Mouse (Mus musculus) adrenal gland, postnatal 14 days (tissue): ENCODE results near the gene Hist1h2ad. TPM values are rescaled to one million over a fixed set of nuclear protein-coding genes. Genes with fewer than 3 reads are reported as not detected.
"Not testable (repeated sequence)": the region's sequence is repeated elsewhere in the genome, so short reads cannot be mapped to it uniquely, and the experiment has no call there.

Experiments
- DNase-seq: peaks from one replicate; pipeline ENCODE4 v3.0.0; 2021; ENCODE audit warnings: mixed read lengths
- long read RNA-seq, 2 experiments: library from polyadenylated mRNA; stranded (forward); transcript quantifications; one replicate each; pipeline ENCODE4 v2.0.0; 2021
- total RNA-seq: library from RNA; stranded (reverse); gene quantifications from 2 replicates; pipeline ENCODE4 v1.2.3, GENCODE M21; 2021

Gene Hist1h2ad
- total RNA-seq = 12.6 and 14.1 TPM in 2 replicates
- long read RNA-seq, experiment 1 = 0 reads
- long read RNA-seq, experiment 2 = 0 reads

DNA sequence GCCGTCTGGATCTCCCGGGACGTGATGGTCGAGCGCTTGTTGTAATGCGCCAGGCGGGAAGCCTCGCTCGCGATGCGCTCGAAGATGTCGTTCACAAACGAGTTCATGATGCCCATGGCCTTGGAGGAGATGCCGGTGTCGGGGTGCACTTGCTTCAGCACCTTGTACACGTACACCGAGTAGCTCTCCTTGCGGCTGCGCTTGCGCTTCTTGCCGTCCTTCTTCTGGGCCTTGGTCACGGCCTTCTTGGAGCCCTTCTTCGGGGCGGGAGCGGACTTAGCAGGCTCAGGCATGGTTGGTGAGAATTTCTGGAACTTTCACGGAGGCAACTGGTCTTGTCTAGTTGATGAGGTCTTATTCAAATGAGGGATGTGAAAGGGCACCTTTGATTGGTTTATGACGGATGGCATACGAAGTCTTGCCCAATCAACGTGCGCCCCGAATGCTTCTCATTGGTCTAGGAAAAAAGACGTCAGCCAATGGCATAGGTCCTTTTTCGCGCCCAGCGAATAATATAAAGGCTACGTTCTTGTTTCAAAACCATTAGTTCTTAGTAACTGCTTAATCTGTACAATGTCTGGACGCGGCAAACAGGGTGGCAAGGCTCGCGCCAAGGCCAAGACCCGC, at the start of gene Hist1h2ad, which contains the start of gene Hist1h2bf:
Gene Hist1h2ad (plus strand): TSS at position 484 of the 627 bp plus-strand sequence.
Gene Hist1h2bf (minus strand): TSS at position 299 of the 627 bp plus-strand sequence.
- peak; percentile 92 for DNase-seq

DNA sequence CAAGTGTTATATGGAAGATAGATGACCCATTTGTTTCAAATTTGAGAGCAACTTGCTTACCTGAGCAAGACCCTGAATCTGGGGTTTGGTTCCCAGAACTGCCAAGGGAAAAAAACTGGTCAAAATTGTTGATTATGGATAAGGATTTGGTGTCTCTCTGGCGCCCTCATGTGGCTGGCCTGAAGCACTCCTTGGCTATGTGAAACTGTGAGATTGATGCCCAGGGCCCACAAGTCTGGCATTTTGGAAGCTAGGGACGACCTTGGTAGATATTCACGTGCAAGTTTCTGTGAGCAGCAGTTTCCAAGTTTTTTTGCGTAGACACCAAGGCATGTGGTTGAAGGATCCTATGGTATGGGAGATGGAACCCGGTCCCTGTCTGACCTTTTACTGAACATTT, 49.5 kb upstream of the Hist1h2ad start:
- DNase-seq = peak; percentile 87

DNA sequence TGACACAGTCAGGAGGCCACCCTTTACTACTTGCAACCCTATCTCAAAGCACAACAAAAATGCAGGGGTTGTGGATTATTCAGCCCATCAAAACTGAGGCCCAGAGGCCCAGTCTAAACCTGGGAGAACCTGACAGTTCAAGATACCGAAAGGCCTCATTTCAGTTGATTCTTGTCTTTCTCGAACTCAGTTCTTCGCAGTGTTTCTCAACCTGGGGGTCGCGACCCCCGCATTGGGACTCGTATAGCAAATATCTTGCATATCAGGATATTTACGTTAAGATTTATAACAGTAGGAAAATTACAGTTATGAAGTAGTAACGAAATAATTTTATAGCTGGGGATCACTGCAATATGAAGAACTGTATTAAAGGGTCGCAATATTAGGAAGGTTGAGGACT, 48.3 kb upstream of the Hist1h2ad start:
- no peak for DNase-seq

DNA sequence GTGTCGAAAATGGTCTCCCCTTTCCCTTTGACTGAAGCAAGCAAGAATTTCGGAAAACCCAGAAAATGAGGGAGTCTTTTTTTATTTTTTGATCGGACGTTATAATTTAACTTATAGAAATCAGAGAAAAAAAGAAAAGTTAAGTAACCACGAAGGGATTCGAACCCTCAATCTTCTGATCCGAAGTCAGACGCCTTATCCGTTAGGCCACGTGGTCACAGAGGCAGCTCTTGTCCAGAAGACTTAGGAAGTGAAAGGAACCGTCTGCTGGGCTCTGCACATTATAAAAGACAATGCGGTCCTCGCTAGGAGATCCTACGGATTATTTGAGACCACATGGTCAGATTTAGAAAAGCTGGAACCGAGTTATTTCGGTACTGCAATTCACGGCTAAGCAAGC, 47.9 kb upstream of the Hist1h2ad start:
- DNase-seq = peak; percentile 93

DNA sequence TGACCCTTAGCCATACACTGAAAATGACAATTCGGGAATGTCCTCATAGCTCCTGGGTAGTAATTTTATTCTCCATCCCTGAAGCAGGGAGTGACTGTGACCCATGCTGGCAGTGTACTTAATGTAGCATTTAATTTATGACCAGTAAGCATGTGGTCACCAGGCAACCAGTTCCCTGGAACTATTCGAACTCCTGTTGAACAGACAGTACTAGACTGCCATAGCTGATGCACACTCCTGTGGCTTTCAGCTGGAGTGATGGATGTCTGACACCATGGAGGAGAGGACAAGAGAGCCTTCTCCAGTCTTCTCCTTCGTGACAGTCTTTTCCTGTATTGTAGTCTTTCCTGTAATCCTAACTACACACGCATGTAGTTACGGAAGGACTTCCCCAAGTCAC, 45.2 kb upstream of the Hist1h2ad start:
- no peak for DNase-seq

DNA sequence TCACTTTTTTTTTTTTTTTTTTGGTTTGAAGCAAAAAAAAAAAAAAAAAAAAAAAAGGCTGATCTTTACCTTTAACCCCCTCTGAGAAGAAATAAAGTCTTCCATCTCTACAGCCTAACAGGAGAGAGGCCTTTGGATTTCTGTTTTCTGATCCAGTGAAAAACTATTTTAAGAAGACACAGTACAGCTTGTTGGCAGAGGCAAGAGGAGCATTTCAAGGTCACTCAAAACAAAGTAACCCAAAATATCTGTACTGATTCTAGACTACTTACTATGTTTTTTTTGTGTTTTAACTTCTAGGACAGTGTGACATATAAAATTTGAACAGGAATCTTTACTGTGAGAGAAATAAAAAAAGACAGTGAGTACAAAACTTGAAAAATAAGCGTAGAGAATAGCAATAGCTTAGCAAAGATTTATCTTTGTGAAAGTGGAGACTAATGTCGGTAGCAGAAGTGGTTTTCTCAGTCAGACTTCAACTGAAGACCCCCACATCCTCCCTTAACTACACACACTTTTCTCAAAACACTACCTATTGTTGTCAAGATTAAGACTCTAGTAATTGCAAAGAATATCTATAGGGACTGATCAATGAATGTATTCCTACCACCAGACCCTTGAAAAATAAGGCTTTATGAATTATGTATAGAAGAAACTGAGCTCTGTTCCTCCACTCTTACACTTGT, 44.6 kb upstream of the Hist1h2ad start:
- DNase-seq = no peak

DNA sequence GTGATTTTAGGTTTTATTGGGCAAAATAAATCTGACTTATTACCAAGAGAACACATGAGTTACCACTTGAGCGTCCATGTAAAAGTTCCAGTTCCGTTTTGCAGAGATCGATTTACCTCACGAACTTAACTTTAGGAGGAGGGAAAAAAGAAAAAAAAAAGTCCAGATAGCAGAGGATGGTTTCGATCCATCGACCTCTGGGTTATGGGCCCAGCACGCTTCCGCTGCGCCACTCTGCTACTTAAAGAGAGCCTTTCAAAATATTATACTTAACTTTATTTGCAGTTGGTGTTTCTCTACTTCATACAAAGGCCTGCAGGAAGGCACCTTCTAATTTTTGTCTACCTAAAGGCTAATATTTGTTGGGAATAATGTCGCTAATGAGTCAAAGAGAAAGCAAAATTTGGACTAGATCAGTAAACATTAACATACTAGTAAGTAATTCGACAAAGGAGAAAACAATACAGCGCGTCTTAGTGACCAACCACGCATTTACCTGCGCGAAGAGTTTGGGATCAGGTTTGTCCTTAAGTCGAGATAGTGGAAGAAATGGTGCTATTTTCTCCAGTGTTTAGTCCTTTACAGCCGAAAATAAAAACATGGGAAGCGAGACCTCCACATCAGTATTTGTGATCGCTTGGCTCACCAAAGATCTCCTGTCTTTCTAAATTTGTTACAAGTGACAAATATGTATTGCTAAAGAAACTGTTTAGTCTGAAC, 43.8 kb upstream of the Hist1h2ad start:
- DNase-seq = peak; percentile 68

DNA sequence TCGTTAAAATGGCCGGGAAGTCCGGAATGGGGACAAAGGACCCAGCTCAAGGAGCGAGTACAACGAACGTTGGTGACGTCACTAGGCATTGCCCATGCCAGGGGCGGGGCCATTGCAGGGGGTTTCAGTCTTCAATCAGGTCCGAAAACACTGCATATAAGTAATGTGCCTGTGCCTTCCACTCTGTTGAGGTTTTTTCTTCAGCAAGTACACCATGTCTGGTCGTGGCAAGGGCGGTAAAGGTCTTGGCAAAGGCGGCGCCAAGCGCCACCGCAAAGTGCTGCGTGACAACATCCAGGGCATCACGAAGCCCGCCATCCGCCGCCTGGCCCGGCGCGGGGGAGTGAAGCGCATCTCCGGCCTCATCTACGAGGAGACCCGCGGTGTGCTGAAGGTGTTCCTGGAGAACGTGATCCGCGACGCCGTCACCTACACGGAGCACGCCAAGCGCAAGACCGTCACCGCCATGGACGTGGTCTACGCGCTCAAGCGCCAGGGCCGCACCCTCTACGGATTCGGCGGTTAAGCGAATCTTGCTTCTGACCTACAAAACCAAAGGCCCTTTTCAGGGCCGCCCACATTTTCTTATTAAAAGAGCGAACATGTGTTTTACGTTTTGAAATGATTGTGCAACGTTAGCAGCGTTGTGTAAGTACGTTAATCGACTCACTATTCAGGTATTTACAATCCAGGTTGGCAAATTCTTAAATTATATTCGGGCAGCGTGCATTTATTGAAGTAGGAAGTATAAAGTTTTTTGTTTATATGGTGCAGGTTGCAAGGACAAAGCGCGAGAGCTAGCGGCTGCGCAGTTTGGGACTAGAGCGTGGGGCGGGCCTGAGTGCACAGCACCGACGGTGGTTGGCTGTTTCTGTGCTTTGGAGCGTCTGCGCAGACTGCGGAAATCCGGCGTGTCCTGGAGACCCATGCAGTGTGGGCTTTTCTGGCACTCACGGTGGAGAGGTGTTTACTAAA, 43.0 kb upstream of the Hist1h2ad start, which contains the start of gene Hist1h4h:
Gene Hist1h4h (plus strand): TSS at position 150 of the 975 bp plus-strand sequence.
- peak; percentile 98 for DNase-seq

DNA sequence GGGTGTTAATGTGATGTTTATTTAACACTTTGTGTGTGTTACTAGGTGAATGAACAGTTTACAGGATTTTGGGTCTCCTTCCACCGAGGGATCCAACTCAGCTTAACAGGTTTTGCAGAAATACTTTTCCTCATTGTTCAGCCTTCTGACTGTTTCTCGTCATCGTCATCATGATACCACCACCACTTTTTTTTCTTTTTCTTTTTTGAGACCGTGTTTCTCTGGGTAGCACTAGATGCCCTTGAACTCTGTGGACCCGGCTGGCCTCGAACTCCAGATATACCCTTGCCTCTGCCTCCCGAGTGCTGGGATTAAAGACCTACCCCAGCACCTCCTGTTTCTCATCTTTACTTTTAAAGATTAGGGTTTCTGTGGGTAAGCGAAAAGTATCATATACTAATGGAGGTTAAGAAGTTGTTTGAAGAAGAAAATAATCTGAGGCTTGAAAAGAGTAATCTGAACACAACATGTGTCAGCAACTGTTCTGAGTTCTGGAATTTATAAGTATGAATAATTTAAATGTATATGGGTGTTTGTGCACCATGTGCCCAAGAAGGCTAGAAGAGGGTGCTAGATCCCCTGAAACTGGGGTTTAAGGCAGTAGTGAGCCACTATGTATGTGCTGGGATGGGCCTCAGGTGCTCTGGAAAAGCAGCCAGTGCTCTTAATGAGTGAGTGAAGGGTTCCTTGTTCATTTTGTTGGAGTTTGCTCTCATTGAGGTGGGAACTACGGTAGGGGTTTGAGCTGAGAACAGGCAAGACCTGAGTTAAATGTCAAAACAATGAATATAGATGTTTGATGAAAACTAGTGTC, 41.7 kb upstream of the Hist1h2ad start:
- no peak for DNase-seq

DNA sequence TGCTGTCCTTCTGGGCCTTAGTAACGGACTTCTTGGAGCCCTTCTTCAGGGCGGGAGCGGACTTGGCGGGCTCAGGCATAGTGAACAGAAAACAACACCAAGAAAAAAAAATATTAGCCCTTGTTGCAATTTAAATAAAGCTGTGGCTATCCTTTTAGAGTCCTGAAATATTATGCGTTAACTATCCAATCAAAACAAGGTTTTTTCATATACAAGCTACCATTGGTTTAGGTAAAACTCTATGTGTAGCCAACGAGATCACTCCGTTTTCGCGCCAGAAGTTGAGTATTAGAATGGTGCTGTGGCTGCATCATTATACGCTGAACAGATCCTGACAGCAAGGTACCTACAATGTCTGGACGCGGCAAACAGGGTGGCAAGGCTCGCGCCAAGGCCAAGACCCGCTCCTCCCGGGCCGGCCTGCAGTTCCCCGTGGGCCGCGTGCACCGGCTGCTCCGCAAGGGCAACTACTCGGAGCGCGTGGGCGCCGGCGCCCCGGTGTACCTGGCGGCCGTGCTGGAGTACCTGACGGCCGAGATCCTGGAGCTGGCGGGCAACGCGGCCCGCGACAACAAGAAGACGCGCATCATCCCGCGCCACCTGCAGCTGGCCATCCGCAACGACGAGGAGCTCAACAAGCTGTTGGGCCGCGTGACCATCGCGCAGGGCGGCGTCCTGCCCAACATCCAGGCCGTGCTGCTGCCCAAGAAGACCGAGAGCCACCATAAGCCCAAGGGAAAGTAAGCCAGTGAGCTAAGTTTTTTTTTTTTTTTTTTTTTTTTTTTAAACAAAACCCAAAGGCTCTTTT, 40.4 kb upstream of the Hist1h2ad start, which contains the start of gene Hist1h2af:
Gene Hist1h2af (plus strand): TSS at position 347 of the 808 bp plus-strand sequence.
- DNase-seq = peak; percentile 76

DNA sequence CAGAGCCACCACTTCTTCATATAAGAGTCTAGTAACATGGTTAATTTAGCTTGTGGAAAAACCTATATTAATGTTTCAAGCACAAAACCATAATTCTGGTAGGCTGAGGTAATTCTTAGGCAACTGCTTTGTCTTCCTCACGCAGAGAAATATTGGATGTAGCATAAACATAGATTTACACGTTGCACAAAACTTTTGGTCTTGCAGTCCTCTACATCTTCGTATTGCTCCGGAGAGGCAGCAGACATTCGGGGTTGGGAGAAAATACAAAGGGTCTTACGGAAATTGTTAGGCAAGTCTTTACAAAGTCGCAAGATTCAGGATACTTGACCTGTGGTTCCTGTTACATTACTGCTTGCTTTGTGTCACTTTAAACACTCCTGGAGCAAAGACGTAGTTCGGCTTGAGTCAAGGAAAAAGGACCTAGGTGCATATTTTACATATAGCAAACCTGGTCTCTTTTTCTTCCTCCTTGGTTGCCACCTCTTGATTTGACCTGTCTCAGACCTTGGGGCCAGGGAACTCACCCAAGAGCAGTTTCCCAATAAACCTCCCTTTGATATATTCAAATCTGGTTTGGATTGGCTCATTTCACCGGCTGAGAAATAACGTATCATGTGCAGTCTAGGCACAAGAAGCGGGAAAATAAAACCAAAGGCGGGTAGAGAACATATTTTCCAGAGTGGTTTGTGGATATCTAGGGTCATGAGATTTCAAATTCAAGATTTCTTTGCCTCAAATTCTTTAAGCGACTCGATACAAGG, 39.6 kb upstream of the Hist1h2ad start:
- peak; percentile 59 for DNase-seq

DNA sequence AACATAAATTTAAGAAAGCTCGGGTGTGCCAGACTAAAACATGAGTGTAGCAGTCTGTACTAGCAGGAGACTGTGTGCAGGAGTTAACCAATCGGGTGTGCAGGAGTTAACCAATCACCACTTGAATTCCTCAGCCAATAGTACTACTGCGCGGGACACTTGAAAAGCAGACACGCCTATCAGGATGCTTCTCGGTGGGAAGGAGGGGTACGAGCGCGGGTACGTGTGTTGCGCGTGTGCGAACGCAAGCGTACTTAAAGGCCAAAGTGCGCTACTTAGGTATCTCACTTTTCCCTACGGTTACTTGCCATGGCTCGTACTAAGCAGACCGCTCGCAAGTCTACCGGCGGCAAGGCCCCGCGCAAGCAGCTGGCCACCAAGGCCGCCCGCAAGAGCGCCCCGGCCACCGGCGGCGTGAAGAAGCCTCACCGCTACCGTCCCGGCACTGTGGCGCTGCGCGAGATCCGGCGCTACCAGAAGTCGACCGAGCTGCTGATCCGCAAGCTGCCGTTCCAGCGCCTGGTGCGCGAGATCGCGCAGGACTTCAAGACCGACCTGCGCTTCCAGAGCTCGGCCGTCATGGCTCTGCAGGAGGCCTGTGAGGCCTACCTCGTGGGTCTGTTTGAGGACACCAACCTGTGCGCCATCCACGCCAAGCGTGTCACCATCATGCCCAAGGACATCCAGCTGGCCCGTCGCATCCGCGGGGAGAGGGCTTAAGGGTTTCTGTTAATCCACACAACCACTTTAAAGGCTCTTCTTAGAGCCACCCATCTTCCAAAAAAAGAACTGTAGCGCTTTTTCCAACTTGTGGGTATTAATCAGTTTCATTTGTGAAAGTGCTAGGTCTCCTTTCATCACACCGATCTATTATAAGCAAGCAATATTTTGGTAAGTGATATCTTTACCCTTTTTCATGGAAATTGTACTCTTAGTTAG, 38.8 kb upstream of the Hist1h2ad start, which contains the start of gene Hist1h3g:
Gene Hist1h3g (plus strand): TSS at position 286 of the 939 bp plus-strand sequence.
- DNase-seq = peak; percentile 92

DNA sequence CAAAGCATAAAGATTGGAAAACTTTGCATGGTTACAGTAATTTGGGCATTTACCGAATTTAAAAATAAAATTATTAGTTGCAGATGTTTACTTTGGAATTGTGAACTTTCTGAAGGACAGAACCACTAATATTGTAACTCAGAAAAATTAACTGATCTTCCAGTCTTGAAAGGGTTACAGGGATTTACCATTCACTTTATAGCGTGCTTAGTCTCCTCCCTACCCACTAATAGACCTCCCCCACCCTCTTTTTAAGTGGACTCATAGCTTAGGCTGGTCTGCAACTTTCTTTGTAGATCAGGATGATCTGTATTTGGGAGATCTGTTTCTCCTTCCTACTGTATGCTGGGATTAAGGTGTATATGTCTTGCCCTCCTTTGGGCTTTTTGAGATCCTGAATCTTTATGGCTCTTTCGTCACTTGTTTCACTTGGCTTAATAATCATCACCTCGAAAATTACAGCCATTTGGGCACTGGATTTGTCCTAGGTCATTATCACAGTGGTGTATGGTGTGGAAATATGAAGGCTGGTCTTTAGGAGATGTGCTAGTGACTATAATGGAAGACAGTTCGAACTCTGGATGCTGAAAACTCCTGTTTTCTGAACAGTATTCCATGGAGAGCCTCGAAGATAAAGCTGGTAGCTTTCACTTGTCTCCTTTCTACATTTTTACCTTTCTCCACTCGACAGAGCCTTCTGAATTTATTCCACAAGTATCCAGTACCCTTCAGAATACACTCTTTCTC, 37.9 kb upstream of the Hist1h2ad start:
- no peak for DNase-seq

DNA sequence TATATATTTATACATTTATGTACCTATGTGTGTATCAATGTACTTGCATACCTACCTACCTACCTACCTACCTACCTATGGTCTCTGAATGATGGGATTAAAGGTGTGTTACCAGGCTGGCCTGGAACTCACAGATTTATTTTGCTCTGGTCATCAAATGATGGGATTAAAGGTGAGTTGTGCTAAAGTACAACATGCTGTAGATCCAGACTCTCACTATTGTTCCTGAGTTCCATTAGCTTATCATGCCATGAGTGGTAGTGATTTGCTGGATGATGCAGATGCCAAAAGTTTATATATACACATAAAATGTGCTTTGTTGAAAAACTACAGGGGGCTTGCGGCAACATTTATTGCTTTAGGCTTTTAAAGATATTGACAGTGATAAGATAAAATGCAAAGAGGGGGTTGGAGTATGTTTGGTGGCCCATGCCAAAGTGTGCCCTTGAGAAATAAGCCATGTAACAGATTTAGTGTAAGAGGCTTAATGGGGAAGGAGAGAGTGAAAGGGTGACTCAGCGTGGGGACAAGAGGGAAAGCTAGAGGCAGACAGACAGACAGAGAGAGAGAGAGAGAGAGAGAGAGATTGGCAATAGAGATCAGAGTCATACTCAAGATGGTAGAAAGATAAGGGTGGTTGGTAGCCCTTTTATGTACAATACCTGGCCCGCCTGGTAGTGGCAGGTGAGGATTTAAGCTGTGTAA, 37.0 kb upstream of the Hist1h2ad start:
- no peak for DNase-seq

DNA sequence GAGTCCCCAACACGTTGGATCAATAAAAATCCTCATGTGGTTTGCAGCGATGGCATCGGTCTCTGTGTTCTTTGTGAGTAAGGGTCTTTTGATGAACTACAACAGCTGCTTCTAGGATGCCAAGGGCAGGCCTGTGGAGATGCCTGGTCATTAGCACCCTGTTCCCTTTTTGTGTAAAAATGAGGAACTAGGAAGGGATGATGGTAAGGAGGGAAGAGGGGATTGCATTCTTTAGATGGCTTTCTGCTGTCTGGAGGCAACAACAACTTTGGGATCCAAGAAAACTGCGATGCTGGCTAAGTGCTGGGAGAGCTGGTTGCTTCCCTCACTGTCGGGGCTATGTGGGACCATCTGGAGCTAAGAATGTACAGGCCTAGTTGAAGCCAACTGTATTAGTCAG, 35.9 kb upstream of the Hist1h2ad start:
- DNase-seq = no peak

DNA sequence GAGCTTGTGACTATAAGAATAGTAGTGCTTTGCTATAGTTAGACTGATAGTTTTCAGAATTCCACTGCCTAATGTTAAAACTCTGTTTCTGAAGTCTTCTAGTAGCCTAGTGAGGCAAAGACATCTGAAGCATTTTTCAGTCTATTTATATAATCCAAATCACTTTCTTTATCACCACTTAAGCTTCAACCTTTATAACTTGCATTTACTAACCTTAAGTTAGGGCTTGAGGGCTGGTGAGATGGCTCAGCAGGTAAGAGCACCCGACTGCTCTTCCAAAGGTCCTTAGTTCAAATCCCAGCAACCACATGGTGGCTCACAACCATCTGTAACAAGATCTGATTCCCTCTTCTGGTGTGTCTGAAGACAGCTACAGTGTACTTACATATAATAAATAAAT, 34.4 kb upstream of the Hist1h2ad start:
- not testable (repeated sequence) for DNase-seq
